Mouse (Mus musculus): Measurements from ENCODE around the gene S100a1.

DNA sequence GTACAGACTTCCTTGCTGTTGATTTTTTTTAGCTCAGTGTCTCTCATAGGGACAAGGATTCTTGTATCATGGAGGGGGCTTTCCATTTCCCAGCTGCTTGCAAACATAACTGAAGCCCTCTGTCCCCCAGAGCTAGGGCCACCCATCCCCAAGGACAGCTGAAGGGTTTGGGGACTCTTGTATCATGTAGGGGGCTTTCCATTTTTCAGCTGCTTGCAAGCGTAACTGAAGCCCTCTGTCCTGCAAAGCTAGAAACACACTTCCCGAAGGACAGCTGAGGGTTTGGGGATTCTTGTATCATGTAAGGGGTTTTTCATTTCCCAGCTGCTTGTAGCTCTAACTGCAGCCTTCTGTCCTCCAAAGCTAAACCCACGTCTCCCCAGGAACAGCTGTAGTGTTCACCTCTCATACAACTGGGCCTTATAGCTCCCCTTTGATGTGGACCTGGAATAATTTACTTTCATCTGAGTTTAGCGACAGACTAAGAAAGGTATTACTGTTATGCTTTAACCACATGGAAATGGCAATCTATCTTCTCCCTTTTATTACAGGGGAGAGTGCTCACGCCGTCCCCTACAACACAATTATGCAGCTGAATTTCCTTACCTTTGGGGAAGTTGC is 45.9 kb upstream of the S100a1 start, which contains the start of gene S100a3:
- TF ChIP-seq CTCF (IDR thresholded peaks at IDR 0.05; ENCODE audit: insufficient read depth, low read depth, low read length) (no peak), POLR2A (IDR thresholded peaks at IDR 0.05; ENCODE audit: insufficient read depth, low read depth, low read length) (no peak)

All from olfactory bulb, adult 2 months (tissue).